Mouse (Mus musculus): Measurements from ENCODE around the gene Bhmt.

Gene Bhmt

DNA sequence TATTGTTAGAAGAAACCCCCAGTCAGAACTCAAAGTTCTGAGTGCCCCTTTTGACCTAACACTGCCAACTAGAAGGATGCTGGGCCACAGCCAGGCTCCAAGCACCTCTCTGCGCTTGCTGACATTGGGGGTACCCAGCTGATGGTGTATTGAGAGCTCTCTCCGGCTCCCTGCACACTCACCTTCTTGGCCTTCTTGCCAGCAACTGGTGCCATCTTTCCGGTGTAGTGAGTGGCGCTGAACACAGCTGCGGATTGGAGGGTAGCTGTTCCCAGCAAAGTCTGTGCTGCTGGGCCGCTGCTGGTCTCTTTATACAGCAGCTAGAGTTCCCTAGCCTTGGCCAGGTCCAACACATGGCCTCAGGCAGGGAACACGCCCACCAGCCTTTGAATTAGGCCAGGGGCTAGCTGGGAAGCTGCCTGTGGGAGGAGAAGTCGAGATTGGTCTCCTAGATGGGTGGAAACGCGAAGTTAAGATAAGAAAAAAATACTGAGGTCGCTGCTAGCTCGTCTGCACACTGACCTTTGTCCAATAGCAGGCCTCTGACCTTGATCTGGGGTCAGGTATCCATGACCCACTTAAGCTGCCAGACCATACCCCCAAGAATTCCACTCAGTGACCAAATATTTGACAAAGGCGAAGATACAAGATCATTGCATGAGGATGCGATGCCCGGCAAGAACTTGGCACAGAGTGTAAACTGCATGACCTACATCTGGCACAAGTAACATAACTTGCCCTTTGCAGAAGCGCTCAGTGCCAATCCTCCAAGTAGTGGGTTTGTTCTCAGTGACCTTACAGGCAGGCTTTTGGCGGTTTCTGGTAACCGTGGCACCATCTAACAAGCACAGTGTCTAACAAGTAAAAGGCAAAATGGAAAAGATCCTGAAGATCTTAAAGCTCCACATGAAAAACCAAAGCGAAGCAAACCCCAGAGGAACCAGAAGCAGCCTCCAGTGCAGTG, at the start of gene Bhmt:
Gene Bhmt (minus strand): TSS at position 680 of the 964 bp plus-strand sequence.
- DNase-seq = no peak

- DNase-seq = no peak
These were observed 49.6 kb upstream of the Bhmt start for GRCm38 (mm10) chr13:93687321-93687720.

DNA sequence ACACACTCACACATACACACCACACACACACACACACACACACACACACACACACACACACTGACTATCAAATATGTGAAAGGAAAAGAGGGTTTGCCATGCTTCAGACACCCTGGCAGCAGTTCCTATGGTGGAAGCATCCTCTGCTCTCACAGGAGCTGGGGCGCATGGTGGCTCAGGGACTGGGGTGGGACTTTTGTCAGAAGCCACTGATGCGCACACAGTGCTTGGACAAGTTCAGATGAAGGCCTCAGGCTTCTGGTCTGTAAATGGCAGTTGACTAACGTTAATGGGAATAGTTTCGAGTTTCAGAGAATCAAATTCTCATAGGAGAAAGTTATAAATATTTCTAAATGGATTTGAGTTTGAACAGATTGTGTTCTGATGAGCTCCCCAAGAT, 47.5 kb upstream of the Bhmt start:
- DNase-seq = peak; percentile 34

- peak; percentile 36 for DNase-seq
These were observed 45.6 kb upstream of the Bhmt start for GRCm38 (mm10) chr13:93683336-93683735.

- DNase-seq = no peak
These were observed 39.1 kb upstream of the Bhmt start for GRCm38 (mm10) chr13:93676864-93677263.

DNA sequence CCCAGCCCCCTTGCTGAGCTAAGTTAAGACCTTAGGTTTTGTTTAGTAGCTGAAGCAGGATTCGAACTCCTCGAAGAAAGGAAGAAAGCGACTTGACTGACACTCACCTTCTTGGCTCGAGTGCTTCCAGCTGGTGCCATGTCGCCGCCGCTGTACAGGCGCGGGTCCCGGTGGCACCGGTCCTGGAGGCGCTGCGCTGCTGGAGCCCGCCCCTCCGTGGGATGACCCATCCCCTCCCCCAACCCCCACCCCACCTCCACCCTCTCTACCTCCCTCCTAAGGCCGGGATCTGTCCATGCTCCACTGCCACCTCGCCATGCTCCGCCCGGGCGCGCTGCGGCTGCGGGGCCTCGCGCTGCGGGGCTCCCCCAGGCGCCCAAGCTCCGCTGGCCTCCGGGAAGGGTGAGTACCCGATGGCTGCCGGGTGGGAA, 36.4 kb upstream of the Bhmt start, which contains the start of the genes Bhmt2 and Dmgdh:
Gene Bhmt2 (minus strand): TSS at position 172 of the 431 bp plus-strand sequence.
Gene Dmgdh (plus strand): TSS at position 303 of the 431 bp plus-strand sequence.
- peak; percentile 10 for DNase-seq

GRCm38 (mm10) chr13:93673296-93673695, 35.5 kb upstream of the Bhmt start:
- DNase-seq = no peak

GRCm38 (mm10) chr13:93672371-93672770, 34.6 kb upstream of the Bhmt start:
- no peak for DNase-seq

DNA sequence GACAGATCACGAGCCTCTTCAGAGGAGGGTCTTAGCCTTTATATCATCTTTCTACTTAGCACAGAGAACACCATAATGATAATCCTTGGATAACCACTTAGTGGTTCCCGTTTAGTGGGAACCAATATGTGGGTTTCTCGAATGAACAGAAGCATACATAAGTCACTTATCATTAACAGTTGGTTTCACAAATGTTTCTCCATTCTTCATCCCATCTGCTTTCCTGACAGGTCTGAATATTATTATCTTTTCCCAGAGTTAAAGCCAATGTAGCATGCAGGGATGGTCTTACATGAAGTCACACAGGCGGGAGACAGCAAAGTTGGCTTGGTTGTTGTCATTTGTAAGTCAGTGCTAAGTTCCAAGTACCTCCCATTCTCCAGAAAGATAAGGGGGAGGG, 29.8 kb upstream of the Bhmt start:
- no peak for DNase-seq

- DNase-seq = no peak
These were observed 20.2 kb upstream of the Bhmt start for GRCm38 (mm10) chr13:93657941-93658340.

DNA sequence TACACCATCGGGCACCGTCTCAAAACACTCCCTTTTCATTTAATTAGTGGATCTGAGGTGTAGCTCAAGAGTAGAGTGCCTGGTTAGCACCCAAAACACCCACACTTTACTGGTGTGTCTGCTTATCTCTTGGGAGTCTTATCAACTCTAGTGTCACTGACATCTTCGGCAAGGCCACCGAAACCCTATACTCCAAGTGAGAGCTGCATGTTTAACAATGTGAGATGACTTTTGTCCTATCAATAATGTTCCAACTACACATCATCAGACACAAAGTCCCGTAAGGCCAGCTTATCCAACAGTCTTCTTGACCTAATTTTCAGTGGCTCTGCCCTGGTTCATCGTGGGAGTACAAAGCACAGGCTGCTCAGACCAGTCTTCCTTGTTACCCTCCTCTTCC, 15.6 kb upstream of the Bhmt start:
- DNase-seq = no peak

- DNase-seq = no peak
These were observed 10.8 kb upstream of the Bhmt start for GRCm38 (mm10) chr13:93648387-93649130.

- no peak for DNase-seq
These were observed 1.9 kb upstream of the Bhmt start for GRCm38 (mm10) chr13:93639636-93640035.

DNA sequence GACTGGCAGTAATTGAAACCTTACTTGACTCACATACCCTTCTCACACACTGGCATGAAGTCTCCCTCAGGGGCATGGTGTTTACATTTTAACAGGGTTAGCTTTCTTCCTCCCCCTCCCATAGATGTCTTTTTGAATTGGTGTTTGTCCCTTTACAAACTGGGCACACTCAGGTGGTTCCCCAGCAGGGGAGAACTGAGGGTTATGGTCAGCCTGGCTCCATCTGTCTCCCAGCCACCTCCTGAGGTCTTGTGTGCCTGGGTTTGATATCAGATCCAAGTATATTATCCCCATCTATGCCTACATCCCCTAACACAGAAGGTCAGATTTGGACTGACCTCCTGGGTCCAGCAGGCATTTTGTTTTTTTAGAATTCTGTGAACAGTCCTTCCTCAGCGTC, 1.2 kb downstream of the Bhmt start:
- DNase-seq = no peak

- DNase-seq = no peak
These were observed 4.8 kb downstream of the Bhmt start for GRCm38 (mm10) chr13:93632927-93633326.

DNA sequence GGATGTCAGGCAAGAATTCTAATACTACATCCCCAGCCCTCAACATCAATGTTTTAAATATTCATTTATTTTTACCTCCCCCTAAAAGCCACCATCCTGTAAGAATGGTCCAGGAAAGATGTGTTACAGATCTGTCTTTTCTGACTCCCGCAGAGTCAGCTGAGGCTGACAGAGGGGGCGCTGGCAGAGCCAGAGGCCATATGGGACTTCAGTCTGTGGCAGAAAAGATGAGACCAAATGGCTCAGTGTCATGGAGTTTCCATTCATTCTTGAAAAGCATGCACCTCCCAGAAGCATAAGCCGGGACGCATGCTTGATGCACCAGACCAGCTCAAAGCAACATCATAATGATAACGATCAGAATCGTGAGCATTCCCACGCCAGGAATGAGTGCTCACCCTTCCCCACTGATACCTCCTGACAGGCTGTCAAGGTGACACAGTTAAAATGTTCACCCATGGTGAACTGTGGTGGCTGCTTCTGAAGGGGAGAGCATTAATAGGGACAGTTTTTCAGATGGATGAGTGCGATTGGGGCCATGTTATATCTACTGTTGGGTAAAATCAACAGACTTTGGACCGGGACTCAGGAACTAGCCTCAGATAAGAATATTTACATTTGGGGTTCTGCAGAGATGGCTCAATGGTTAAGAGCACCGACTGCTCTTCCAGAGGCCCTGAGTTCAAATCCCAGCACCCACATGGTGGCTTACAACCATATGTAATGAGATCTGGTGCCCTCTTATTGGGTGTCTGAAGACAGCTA, 6.6 kb downstream of the Bhmt start:
- no peak for DNase-seq

- no peak for DNase-seq
These were observed 8.9 kb downstream of the Bhmt start for GRCm38 (mm10) chr13:93628861-93629260.

- DNase-seq = no peak
These were observed 23.3 kb downstream of the Bhmt start for GRCm38 (mm10) chr13:93614361-93614948.

- DNase-seq = no peak
These were observed 24.0 kb downstream of the Bhmt start for GRCm38 (mm10) chr13:93613771-93614170.

DNA sequence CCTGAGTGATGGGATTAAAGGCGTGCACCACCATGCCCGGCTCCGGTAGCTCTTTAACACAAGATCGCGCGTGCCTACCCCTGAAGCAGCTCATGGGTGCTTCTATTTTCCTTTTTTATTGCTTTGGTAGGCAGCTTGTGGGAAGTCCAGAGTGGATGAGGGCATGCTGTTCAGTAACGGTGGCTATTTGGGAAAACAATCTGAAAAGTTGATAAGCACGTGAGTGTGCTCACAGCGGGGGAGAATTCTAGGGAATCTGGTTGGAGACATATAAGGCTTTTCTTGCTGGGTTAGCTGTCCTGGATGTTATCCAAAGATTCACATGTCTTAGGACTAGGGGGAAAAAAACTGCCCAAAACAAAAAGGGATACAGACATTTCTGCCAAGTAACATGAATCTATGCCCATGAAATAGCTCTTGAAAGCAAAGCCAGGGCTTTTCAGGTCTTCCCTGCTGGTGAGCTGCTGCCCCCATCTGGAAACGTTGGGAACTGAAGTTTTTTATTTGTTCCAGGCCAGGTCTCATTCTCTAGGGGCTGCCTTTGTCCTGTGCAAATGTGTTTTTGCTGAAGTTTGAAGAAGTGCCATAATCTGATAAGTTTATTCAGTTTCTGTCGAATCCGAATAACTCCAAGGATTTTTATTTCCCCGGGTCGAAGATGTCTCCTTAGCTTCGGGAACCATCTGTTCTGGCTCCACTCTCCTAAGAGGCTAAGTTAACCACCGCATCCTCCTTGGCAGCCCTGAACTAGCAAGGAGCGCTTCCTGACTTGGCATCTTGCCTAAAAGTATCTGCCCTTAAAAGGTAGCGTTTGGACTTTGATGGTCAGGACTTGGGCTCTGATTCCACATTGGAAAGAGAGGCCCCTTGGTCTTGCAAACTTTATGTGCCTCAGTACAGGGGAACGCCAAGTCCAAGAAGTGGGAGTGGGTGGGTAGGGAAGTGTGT, 24.8 kb downstream of the Bhmt start:
- peak; percentile 74 for DNase-seq

- DNase-seq = no peak
These were observed 29.3 kb downstream of the Bhmt start for GRCm38 (mm10) chr13:93608476-93608875.

All from retina, postnatal 1 day (tissue).